Mouse (Mus musculus) effector memory CD4-positive, alpha-beta T cell, adult 5 months (primary cell): ENCODE measurements around the gene Faiml. TPM values are rescaled to one million over a fixed set of nuclear protein-coding genes. Genes with fewer than 3 reads are reported as not detected.

ENCODE experiments used
- polyA plus RNA-seq: library from polyadenylated mRNA; unstranded; fragments of 100-300 nt; shearing (Covaris generic); gene quantifications from one replicate; pipeline ENCODE4 v1.2.1, GENCODE M21; 2017

Gene Faiml
- not detected for polyA plus RNA-seq

DNA sequence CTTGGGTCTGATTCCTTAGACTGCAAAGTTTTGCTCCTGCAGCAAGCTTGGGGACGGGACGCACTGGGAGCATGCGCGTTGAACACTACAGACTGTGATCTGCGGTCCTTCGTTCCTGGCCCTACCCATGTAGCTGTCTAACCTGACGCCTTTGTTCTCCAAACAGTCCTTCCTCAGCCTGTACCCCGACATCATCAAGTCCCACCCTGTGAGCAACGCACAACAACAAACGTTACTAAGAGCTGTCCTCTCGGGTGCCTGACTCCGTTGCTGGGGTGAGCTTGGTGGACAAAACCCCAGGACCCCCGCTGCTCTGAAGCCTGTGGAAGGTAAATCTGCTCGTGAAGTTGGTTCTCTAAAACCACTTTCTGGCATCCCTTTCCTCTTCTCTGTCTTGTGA, at the start of gene Faiml:
Faiml (minus strand) TSS at position 101 of the 400 bp plus-strand sequence.

DNA sequence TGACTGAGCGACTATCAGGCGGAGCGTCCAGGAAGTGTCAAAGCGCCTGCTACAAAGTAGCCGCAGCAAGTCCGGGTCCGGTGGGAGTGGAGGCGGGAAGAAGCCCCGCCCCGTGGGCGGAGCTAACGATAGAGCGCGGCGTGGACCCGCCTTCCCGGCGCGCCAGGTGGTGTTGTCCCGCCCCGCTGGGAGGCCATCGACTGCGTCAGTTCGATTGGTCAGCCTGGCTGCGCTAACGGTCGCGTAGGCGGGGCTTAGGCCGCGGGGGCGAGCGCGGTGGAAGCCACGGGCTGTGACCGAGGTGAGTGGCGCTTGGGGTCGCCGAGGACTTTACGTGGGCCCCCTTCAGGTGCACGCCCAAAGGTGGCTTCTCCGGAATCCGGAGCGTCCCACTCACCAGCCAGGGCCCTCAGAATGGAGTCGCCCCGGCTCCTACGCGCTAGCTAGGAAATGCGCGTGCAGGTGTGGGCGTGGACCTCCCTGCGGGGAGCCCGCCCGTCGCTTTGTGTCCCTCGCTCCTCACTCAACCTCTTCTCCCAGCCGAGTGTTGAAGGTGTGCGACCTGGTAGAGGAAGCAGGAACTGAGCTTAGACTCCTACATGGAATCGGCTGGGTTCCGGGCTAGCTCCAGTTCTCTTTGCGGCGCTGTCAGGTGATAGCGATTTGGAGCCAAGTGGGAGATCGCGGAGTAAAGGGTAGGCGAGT, 6.3 kb upstream of the Faiml start, which contains the start of gene Cep70:
Cep70 (plus strand) TSS at position 178 of the 705 bp plus-strand sequence.

Other genes starting within 250 kb of the Faiml start
- gene Gm1123, start 201.5 kb downstream of the Faiml start, polyA plus RNA-seq, result not detected
- gene Pik3cb, start 96.6 kb downstream of the Faiml start, polyA plus RNA-seq, result 10.1 TPM
- gene Cep70, start 6.1 kb upstream of the Faiml start, polyA plus RNA-seq, result 11.2 TPM
- gene Esyt3, start 121.3 kb upstream of the Faiml start, polyA plus RNA-seq, result not detected
- gene Mras, start 200.1 kb upstream of the Faiml start, polyA plus RNA-seq, result not detected
- gene Nme9, start 214.2 kb upstream of the Faiml start, polyA plus RNA-seq, result not detected